Mouse (Mus musculus) testis, adult 2 months (tissue): ENCODE results near the gene Ncbp3.

Source experiments
- CTCF ChIP-seq: fragments of 200-500 bp; IDR thresholded peaks from 2 replicates; pipeline ENCODE4 v1.5.1; 2012; ENCODE audit warnings: low read depth, mild to moderate bottlenecking, inconsistent platforms, low read length, moderate library complexity; ENCODE audit not compliant: control insufficient read depth, insufficient read depth, insufficient replicate concordance
- POLR2A ChIP-seq: fragments of 200-500 bp; IDR thresholded peaks from 2 replicates; pipeline ENCODE4 v1.6.1; 2012; ENCODE audit warnings: low read depth, mild to moderate bottlenecking, inconsistent platforms, low read length, moderate library complexity; ENCODE audit not compliant: control insufficient read depth

DNA sequence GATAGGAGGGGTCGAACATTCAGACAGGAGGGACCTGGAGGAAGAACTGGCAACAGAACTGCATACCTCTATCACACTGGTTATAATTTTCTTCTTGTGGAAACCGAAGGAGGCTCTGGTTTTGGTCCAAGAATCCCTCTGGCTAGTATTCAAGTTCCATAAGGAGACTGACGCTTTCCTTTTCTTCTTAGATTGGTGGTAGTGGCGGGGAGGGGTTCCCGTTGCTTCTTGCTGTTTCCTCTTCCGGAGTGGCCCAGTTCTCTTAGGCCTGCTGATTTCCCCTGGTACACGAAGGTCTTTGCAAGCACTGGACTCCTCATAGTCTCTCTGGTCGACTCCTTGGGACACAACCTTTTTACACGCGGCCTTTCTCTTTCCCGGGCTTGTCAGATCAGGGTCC, 89.5 kb downstream of the Ncbp3 start:
- TF ChIP-seq CTCF (no peak), POLR2A (no peak)
